16 mouse cellular contexts compared by ENCODE assay signal in genomic region chr17:94762405-94762804, GRCm38 (mm10).
"Had no signal": no experiment of that assay in that cellular context is flagged by ENCODE, and none has a peak within 500 bp of the region (broad histone marks: within the 10 kb centered on the region; RNA-seq: fewer than 3 reads in every experiment).

No protein-coding gene starts in this region.

- DNase-seq: retina, postnatal 1 day; right cerebral cortex, adult 18-20 months; right cerebral cortex, postnatal 14 days; right cerebral cortex, postnatal 25 days; right cerebral cortex, postnatal 4 days; spleen, adult 18-20 months; thymus, adult 18-20 months; thymus, adult 2 months; thymus, postnatal 14 days; thymus, postnatal 25 days; thymus, postnatal 36 days; thymus, postnatal 4 days had no signal

- H3K4me2 ChIP-seq: neural tube, embryonic 13.5 days; neural tube, embryonic 15.5 days; stomach, embryonic 15.5 days had no signal

- H3K4me1 ChIP-seq: neural tube, embryonic 13.5 days; neural tube, embryonic 15.5 days; stomach, embryonic 15.5 days had no signal

- H3K4me3 ChIP-seq: neural tube, embryonic 13.5 days; neural tube, embryonic 15.5 days; stomach, embryonic 15.5 days had no signal

- H3K9ac ChIP-seq: neural tube, embryonic 13.5 days; neural tube, embryonic 15.5 days; stomach, embryonic 15.5 days had no signal

- H3K36me3 ChIP-seq: neural tube, embryonic 15.5 days; stomach, embryonic 15.5 days had no signal

- H3K9me3 ChIP-seq: neural tube, embryonic 13.5 days; neural tube, embryonic 15.5 days; stomach, embryonic 15.5 days had no signal

- H3K27me3 ChIP-seq: neural tube, embryonic 13.5 days; neural tube, embryonic 15.5 days; stomach, embryonic 15.5 days had no signal

- H3K27ac ChIP-seq: neural tube, embryonic 13.5 days; neural tube, embryonic 15.5 days; stomach, embryonic 15.5 days; stomach, postnatal 0 days had no signal
